Mouse (Mus musculus) adrenal gland, adult 2 months (tissue): ENCODE measurements around the gene Pank3. TPM values are rescaled to one million over a fixed set of nuclear protein-coding genes. Genes with fewer than 3 reads are reported as not detected.
A peak's percentile ranks its signal among the peaks of the same experiment; 100 is the strongest.
"Not testable (repeated sequence)": the region's sequence is repeated elsewhere in the genome, so short reads cannot be mapped to it uniquely, and the experiment has no call there.

Experiments used
- DNase-seq: peaks from one replicate; pipeline ENCODE4 v3.0.0; 2021
- polyA plus RNA-seq: library from polyadenylated mRNA; depleted of rRNA; stranded (reverse); fragments of >200 nt; gene quantifications from 2 replicates; pipeline ENCODE4 v1.2.3, GENCODE M21; 2012
- total RNA-seq, 2 experiments: library from RNA; stranded (reverse); gene quantifications; 2 replicates each; pipeline ENCODE4 v1.2.3; 2021

The Pank3 gene
- total and polyA plus RNA-seq, 3 experiments = 4.5 to 70.9 (median 70.8) TPM

DNA sequence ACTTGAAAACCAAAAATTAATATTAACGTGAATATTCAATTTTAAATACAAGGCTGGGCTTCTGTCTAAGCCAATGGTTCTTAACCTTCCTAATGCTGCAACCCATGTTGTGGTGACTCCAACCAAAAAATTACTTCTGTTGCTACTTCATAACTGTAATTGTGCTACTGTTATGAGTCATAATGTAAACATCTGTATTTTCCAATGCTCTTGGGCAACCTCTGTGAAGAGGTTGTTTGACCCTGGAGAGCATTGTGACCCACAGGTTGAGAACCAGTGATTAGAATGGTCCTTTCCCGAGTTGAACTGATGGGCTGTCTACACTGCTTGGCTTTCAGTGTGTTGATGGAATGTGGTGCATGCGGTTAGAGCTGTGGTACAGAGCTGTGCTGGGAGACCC is 7.2 kb downstream of the Pank3 start:
- no peak for DNase-seq

DNA sequence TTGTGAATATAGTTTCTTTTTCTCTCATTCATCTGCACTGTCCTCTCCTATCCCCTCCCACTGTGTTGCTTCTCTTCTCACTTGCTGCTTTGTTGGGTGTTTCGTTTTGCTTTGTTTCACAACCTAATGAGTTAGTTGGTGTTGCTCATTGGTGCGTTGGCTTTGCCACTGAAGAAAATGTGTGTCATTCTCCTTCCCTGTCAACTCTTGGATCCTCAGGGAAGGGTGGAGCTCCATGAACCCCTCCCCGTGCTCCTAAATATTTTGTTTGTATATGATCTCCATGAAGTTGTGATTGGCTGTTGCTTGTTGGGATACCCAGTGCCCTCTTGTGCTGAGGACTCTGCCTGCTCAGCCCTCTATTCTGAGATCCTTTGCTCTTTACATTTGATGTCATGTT is 11.1 kb downstream of the Pank3 start:
- no peak for DNase-seq

DNA sequence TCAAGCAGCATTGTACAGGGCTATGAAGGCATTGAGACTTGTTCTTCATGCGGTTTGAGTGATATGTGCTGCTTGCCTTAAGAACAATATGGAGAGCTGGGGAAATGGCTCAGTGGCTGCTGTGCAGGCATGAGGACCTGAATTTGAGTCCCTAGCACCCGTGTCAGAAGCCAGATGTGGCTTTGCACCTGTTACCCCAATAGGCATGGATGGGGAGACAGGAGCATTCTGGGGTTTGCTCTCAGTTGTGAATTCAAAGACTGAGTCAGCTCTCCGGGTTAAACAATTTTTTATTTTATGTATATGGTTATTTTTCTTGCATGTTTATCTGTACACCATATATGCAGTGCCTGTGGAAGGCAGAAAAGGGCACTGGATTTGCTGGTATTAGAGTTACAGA is 13.2 kb downstream of the Pank3 start:
- no peak for DNase-seq

DNA sequence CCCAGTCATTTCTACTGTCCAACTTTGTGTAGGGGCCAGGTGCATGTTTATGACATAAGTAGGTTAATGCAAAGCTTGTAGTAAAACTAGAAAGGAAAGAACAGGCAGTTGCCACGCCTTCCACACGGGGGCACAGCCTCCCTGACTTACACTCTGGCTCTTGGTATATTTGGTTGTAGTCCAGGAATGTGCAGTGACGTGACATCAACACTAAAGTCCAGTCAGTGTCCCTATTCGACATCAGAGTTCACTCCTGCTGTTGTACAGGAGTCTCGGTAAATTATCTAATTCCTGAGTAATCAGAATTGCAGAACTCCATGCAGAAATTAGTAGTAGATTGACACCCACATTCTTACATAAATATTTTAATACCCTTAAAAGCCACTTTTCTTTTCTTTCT is 13.8 kb downstream of the Pank3 start:
- no peak for DNase-seq

GRCm38 (mm10) chr11:35784002-35784401 is 14.7 kb downstream of the Pank3 start:
- no peak for DNase-seq

- DNase-seq = no peak
These were observed 15.3 kb downstream of the Pank3 start for GRCm38 (mm10) chr11:35784537-35784936.

DNA sequence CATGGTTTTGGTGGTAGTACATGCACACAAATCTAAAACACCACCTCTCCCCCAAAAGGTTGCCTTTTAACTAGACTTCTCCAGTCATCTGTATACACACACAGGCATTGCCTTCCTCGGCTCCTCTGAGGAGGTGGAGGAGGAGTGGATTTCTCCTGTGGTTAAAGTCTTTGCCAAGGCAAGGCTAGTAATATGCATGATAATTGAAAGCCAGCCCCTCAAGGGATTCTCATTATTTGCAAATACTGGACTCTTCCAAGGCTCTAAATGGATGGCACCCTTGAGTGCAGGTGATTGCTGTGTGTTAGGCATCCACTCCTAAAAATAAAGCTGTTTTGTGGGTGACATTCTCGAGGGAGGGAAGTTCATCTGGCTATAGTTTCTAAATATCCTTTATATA is 19.2 kb downstream of the Pank3 start:
- no peak for DNase-seq

DNA sequence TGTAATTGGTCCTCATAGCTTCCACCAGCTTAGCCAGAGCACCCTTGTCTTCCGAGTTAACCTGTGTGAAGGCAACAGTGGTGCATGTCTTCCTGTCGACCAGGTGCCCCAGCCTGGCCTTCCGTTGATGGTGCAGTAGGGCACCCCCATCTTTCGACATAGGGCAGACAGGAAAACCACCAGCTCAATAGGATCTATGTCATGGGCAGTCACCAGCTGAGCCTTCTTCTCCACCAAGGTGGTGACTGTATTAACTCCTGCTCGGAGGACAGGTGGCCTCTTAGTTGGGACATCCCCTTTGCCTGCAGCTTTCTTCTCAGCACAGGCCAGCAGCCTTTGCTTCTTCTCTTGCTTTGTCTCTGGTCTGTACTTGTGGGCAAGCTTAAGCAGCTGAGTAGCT is 23.5 kb downstream of the Pank3 start:
- DNase-seq = not testable (repeated sequence)

DNA sequence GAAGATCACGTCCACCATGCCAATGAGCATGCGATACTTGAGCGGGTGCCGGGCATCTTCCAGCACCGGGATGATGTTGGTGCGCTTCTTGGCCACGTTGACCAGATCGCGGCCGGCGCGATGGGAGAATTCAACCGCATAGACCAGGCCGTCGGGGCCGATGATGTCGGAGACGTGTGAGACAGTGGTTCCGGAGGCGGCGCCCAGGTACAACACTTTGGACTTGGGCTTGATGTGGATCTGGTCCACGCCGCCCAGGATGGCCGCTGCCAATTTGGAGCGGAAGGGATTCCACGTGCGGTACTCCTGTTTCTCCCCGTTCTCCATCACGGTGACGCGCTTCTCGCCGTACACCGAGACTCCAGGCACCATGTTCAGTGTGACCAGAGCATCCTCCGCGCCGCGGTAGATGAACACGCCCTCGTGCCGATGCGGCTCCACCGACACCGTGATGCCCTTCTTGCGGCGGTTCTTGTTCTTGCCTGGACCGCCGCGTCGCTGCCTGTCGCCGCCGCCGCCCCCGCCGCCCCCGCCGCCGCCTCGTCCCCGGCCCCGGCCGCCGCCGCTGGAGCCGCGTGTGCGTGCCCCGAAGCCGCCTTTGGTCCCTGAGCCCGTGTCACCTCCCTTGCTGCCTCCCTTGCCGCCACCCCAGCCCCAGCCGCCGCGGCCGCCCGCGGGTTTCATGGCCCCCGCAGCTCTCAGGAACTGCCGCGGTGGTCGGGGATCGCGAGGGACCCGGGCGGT is 28.6 kb downstream of the Pank3 start:
- no peak for DNase-seq

DNA sequence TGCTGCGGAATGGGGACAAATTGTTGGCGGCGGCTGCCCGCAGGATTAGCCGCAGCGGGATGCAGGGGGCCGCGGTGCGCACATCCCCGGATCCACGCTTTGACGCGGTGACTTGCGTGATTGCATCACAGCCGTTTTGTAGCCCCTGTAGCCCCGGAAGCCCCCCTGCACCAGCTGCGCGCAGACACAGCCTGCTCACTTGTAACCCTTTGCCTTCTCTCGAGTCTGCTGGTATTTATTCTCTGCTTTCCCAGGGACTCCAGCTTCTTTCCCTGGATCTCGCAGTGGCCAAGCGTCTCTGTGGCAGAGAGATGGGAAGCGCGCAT is 29.2 kb downstream of the Pank3 start:
- DNase-seq = no peak

- peak; percentile 46 for DNase-seq
These were observed 29.6 kb downstream of the Pank3 start, which contains the start of gene Fbll1 for GRCm38 (mm10) chr11:35798874-35799273. Fbll1 (minus strand) TSS chr11:35798884.

GRCm38 (mm10) chr11:35801332-35801731 is 32.0 kb downstream of the Pank3 start:
- DNase-seq = no peak

GRCm38 (mm10) chr11:35811458-35811857 is 42.2 kb downstream of the Pank3 start:
- no peak for DNase-seq

DNA sequence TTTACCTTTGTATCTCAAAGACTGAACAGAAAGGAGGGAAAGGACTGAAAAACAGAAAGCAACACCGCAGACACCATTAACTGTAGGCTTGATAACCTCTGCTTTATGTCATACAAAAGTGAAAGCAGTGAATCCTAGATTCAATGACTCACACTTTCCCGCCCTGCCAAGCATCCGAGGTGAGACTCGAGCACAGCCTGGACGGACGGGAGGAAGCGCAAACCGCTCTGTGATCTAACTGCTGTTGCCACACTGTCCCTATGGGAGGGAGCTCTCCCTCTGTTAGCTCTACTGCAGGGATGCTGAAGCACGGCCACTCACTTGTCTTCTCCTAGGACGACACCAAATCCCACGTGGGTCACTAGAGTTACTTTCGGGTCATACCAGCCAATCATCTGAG is 47.0 kb downstream of the Pank3 start:
- DNase-seq = no peak

- no peak for DNase-seq
These were observed 58.4 kb downstream of the Pank3 start for GRCm38 (mm10) chr11:35827714-35828113.

- DNase-seq = no peak
These were observed 62.9 kb downstream of the Pank3 start for GRCm38 (mm10) chr11:35832139-35832538.

DNA sequence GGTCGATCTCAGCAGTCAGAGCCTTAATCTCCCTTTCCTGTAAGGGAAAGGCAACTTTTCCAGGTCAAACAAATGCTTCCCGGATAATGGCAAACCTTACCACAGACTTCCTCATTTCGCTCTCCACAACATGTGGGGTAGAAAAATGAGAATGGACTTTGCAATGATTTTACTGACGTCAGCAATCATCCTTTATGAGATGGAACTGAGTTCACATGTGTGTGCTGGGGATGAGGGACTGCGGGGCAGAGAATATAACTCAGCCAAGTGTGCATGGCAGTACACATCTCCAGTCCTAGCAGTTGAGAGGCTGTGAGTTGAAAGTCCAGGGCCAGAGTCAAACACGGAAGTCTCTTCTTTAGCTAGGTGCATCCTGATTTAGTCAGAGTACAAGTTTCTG is 64.0 kb downstream of the Pank3 start:
- no peak for DNase-seq

GRCm38 (mm10) chr11:35834022-35834760 is 64.9 kb downstream of the Pank3 start, which contains the start of gene Rars:
Rars (minus strand) TSS chr11:35834506.
- peak; percentile 95 for DNase-seq

GRCm38 (mm10) chr11:35837156-35838126 is 68.2 kb downstream of the Pank3 start:
- DNase-seq = peak; percentile 39

GRCm38 (mm10) chr11:35838345-35839338 is 69.4 kb downstream of the Pank3 start:
- peak; percentile 95 for DNase-seq

- DNase-seq = no peak
These were observed 71.0 kb downstream of the Pank3 start for GRCm38 (mm10) chr11:35840282-35840681.
